Mouse (Mus musculus): ENCODE data around the gene Rasl10b.

Gene Rasl10b

GRCm38 (mm10) chr11:83409087-83409754 is at the start of gene Rasl10b:
TSS of gene Rasl10b (plus strand) at chr11:83409137.
- no peak for DNase-seq (ENCODE audit: low read depth, low spot score)

- no peak for DNase-seq (ENCODE audit: low read depth, low spot score)
Measured at GRCm38 (mm10) chr11:83364656-83365055, 44.3 kb upstream of the Rasl10b start.

GRCm38 (mm10) chr11:83371267-83371666 is 37.7 kb upstream of the Rasl10b start:
- DNase-seq (ENCODE audit: low read depth, low spot score): peak; percentile 25

GRCm38 (mm10) chr11:83379745-83380341 is 29.1 kb upstream of the Rasl10b start:
- DNase-seq (ENCODE audit: low read depth, low spot score): no peak

GRCm38 (mm10) chr11:83382876-83383531 is 25.9 kb upstream of the Rasl10b start:
- no peak for DNase-seq (ENCODE audit: low read depth, low spot score)

GRCm38 (mm10) chr11:83383532-83383887 is 25.4 kb upstream of the Rasl10b start:
- no peak for DNase-seq (ENCODE audit: low read depth, low spot score)

GRCm38 (mm10) chr11:83393062-83393461 is 15.9 kb upstream of the Rasl10b start:
- no peak for DNase-seq (ENCODE audit: low read depth, low spot score)

GRCm38 (mm10) chr11:83394802-83395439 is 14.0 kb upstream of the Rasl10b start:
- no peak for DNase-seq (ENCODE audit: low read depth, low spot score)

GRCm38 (mm10) chr11:83397626-83398025 is 11.3 kb upstream of the Rasl10b start:
- no peak for DNase-seq (ENCODE audit: low read depth, low spot score)

- DNase-seq (ENCODE audit: low read depth, low spot score): no peak
Measured at GRCm38 (mm10) chr11:83398724-83399123, 10.2 kb upstream of the Rasl10b start.

GRCm38 (mm10) chr11:83403787-83404186 is 5.2 kb upstream of the Rasl10b start:
- no peak for DNase-seq (ENCODE audit: low read depth, low spot score)

GRCm38 (mm10) chr11:83406391-83406790 is 2.5 kb upstream of the Rasl10b start:
- no peak for DNase-seq (ENCODE audit: low read depth, low spot score)

GRCm38 (mm10) chr11:83408242-83408641 is 695 bp upstream of the Rasl10b start:
- DNase-seq (ENCODE audit: low read depth, low spot score): no peak

- no peak for DNase-seq (ENCODE audit: low read depth, low spot score)
Measured at GRCm38 (mm10) chr11:83409792-83410291, 905 bp downstream of the Rasl10b start.

- no peak for DNase-seq (ENCODE audit: low read depth, low spot score)
Measured at GRCm38 (mm10) chr11:83410510-83410909, 1.6 kb downstream of the Rasl10b start.

- DNase-seq (ENCODE audit: low read depth, low spot score): no peak
Measured at GRCm38 (mm10) chr11:83417080-83417479, 8.1 kb downstream of the Rasl10b start.

GRCm38 (mm10) chr11:83417708-83418107 is 8.8 kb downstream of the Rasl10b start:
- no peak for DNase-seq (ENCODE audit: low read depth, low spot score)

GRCm38 (mm10) chr11:83418566-83418965 is 9.6 kb downstream of the Rasl10b start:
- DNase-seq (ENCODE audit: low read depth, low spot score): no peak

- no peak for DNase-seq (ENCODE audit: low read depth, low spot score)
Measured at GRCm38 (mm10) chr11:83420338-83420737, 11.4 kb downstream of the Rasl10b start.

- DNase-seq (ENCODE audit: low read depth, low spot score): no peak
Measured at GRCm38 (mm10) chr11:83421305-83421704, 12.4 kb downstream of the Rasl10b start.

GRCm38 (mm10) chr11:83424681-83425080 is 15.7 kb downstream of the Rasl10b start:
- DNase-seq (ENCODE audit: low read depth, low spot score): peak; percentile 69

- DNase-seq (ENCODE audit: low read depth, low spot score): no peak
Measured at GRCm38 (mm10) chr11:83426964-83427363, 18.0 kb downstream of the Rasl10b start.

All from retina, postnatal 7 days (tissue).